Mouse (Mus musculus) lung, postnatal 0 days (tissue): ENCODE measurements around the gene Mad2l2.

Experiments
- CTCF ChIP-seq: IDR thresholded peaks from 2 replicates; pipeline ENCODE4 v1.5.1; 2016; ENCODE audit warnings: antibody characterized with exemption, mild to moderate bottlenecking
- EP300 ChIP-seq: IDR thresholded peaks from 2 replicates; pipeline ENCODE4 v1.6.1; 2016; ENCODE audit warnings: antibody characterized with exemption, mild to moderate bottlenecking, control low read depth

GRCm38 (mm10) chr4:148158436-148159348 lies 28.5 kb downstream of the Mad2l2 start:
- TF ChIP-seq CTCF (no peak), EP300 (no peak)
